Mouse (Mus musculus) hindbrain, postnatal 0 days (tissue): Measurements from ENCODE around the gene Syce2. TPM values are rescaled to one million over a fixed set of nuclear protein-coding genes. Genes with fewer than 3 reads are reported as not detected.

Experiments used
- ATAC-seq: fragments of 200-750 bp; cut with Nextera tagmentation; 2 replicates; pipeline ENCODE4 v1.8.0; 2017; ENCODE audit warnings: mild to moderate bottlenecking, moderate TSS enrichment, moderate library complexity
- DNase-seq: peaks from one replicate; pipeline ENCODE4 v3.0.0-alpha.2; 2015; ENCODE audit warnings: low spot score
- H3K27ac ChIP-seq: fragments of 300-500 bp; sonication (generic); 2 replicates; pipeline ENCODE4 v1.5.1; 2014; ENCODE audit warnings: mild to moderate bottlenecking
- H3K27me3 ChIP-seq: fragments of 300-500 bp; sonication (generic); 2 replicates; pipeline ENCODE4 v1.6.1; 2014; ENCODE audit warnings: low read length, mixed read lengths; ENCODE audit not compliant: insufficient read depth
- H3K36me3 ChIP-seq: fragments of 300-500 bp; sonication (generic); 2 replicates; pipeline ENCODE4 v1.6.1; 2014; ENCODE audit warnings: low read length, mixed read lengths; ENCODE audit not compliant: insufficient read depth
- H3K4me1 ChIP-seq: fragments of 300-500 bp; sonication (generic); 2 replicates; pipeline ENCODE4 v1.6.1; 2014; ENCODE audit warnings: antibody characterized with exemption, low read length, mixed read lengths; ENCODE audit not compliant: insufficient read depth
- H3K4me2 ChIP-seq: fragments of 300-500 bp; sonication (generic); 2 replicates; pipeline ENCODE4 v1.6.1; 2014; ENCODE audit warnings: low read depth, mild to moderate bottlenecking, low read length, moderate library complexity, mixed read lengths
- H3K4me3 ChIP-seq: fragments of 300-500 bp; sonication (generic); 2 replicates; pipeline ENCODE4 v1.5.1; 2014; ENCODE audit warnings: low read length
- H3K9ac ChIP-seq: fragments of 300-500 bp; sonication (generic); replicated peaks from 2 replicates; pipeline ENCODE4 v1.6.1; 2014; ENCODE audit warnings: mild to moderate bottlenecking, low read length, moderate library complexity, mixed read lengths
- H3K9me3 ChIP-seq: fragments of 300-500 bp; sonication (generic); 2 replicates; pipeline ENCODE4 v1.6.1; 2016; ENCODE audit warnings: low read length, mixed read lengths
- CTCF ChIP-seq: IDR thresholded peaks from 2 replicates; pipeline ENCODE4 v1.5.1; 2016; ENCODE audit warnings: antibody characterized with exemption, control low read depth, low read depth
- WGBS: fragments of 180-500 bp; shearing (Covaris S2); extraction: QIAGEN DNeasy Blood & Tissue Kit; methylation state at CpG from one replicate; pipeline ENCODE4 v1.1.7; 2014; 5-methylcytosine and 5-hydroxymethylcytosine counted together
- polyA plus RNA-seq: library from polyadenylated mRNA; unstranded; fragments of >200 nt; fragmentation: Nextera tagmentation; extraction: Ambion mirVana; gene quantifications from 2 replicates; pipeline ENCODE4 v1.2.1, GENCODE M21; 2015
- total RNA-seq: library from RNA; depleted of rRNA; stranded (reverse); fragments of >200 nt; gene quantifications from 2 replicates; pipeline ENCODE4 v1.2.3, GENCODE M21; 2014

Syce2 gene
- total and polyA plus RNA-seq, 2 experiments from 2014 or later: 14.0 to 62.1 TPM

DNA sequence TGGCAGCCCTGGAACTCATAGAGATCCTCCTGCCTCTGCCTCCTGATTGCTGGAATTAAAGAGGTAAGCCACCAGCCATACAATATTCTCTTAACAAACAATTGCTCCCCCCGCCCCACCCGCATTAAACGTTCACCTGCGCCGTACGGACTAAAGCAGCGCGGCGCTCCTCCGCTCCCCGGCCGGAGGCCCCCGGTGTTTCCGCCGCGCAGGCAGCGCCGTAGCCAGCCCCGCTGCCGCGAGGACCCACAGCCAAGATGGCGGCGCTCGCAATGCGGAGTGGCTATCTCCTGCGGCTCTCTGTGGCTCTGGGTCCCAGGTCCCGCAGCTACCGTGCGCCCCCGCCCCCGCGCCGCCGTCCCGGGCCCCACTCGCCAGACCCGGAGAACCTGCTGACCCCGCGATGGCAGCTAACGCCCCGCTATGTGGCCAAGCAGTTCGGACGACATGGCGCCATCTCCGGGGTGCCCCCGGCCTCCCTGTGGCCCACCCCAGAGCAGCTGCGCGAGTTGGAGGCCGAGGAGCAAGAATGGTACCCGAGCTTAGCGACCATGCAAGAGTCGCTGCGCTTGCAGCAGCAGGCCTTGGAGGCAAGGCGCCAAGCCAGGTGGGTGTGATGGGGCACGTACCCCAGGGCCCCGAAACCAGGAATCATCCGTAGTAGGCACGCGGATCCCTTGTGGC lies 39.7 kb upstream of the Syce2 start:
- WGBS: 1% methylated on average over 59 of the region's 59 CpGs

DNA sequence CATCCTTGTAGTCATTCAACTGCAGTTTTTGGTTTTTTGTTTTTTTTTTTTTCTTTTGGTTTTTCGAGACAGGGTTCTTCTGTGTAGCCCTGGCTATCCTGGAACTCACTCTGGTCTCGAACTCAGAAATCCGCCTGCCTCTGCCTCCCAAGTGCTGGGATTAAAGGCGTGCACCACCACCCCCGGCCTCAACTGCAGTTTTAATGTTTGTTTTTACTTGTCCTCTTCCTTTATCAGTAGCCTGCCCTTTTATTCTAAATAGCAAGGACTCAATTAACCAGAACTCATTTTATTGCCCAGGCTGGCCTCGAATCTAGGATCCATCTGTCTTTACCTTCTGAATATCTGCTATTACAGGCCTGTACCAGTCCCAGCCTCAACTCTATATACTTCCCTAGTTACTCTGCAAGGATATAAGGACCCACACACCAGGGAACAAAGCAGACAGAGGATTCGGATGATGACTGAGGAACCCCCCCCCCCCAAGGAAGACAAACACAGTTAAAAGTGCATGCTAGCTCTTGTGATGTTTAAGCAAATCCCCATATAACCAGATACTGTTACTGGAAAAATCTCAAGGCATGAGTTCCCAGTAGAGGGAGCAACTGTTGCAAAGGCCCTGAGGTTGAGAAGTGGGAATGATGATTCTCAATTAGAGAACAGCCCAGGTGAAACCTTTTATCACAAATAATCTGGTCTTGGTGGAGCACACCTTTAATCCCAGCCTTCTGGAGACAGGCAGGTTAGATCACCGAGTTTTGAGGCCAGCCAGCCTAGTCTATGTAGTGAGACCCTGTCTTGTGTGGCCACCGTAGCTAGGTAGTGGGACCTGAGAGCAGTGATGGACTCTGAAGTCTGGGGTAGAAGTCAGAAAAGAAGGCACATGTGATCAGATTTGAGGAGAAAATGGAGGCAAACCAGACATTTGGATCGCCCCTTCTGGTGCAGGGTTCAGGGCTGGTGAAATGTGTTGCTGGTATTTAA lies 38.9 kb upstream of the Syce2 start:
- TF ChIP-seq CTCF: peak; percentile 17; the same call in 1 of the 2 replicates
- no peaks in the 10 kb centered on the region for H3K27me3 ChIP-seq
- 0 out of 2 replicates have a peak, but pooled peaks cover 12% of the 10 kb centered on the region for H3K4me1 ChIP-seq
- WGBS: 70% methylated on average over 10 of the region's 10 CpGs
- H3K4me2 ChIP-seq: peak overlapping the region; percentile 81
- no peaks in the 10 kb centered on the region for H3K9me3 ChIP-seq
- peak overlapping the region; percentile 95 for H3K9ac ChIP-seq
- DNase-seq (no peak), ATAC-seq (no peak)
- H3K27ac ChIP-seq: peak overlapping the region; percentile 98
- H3K36me3 ChIP-seq: peaks cover 24% of the 10 kb centered on the region
- H3K4me3 ChIP-seq: peak overlapping the region; percentile 93

More for the DNA sequence above, 39.7 kb upstream of the Syce2 start:
- peaks cover 16% of the 10 kb centered on the region for H3K36me3 ChIP-seq
- ATAC-seq (peak; percentile 77), DNase-seq (peak; percentile 85)
- no peaks in the 10 kb centered on the region for H3K27me3 ChIP-seq
- H3K27ac ChIP-seq: peak overlapping the region; percentile 98
- H3K4me2 ChIP-seq: peak overlapping the region; percentile 81
- H3K9me3 ChIP-seq: no peaks in the 10 kb centered on the region
- H3K4me3 ChIP-seq: peak overlapping the region; percentile 93
- no peak for TF ChIP-seq CTCF
- 0 out of 2 replicates have a peak, but pooled peaks cover 12% of the 10 kb centered on the region for H3K4me1 ChIP-seq
- H3K9ac ChIP-seq: peak overlapping the region; percentile 95

DNA sequence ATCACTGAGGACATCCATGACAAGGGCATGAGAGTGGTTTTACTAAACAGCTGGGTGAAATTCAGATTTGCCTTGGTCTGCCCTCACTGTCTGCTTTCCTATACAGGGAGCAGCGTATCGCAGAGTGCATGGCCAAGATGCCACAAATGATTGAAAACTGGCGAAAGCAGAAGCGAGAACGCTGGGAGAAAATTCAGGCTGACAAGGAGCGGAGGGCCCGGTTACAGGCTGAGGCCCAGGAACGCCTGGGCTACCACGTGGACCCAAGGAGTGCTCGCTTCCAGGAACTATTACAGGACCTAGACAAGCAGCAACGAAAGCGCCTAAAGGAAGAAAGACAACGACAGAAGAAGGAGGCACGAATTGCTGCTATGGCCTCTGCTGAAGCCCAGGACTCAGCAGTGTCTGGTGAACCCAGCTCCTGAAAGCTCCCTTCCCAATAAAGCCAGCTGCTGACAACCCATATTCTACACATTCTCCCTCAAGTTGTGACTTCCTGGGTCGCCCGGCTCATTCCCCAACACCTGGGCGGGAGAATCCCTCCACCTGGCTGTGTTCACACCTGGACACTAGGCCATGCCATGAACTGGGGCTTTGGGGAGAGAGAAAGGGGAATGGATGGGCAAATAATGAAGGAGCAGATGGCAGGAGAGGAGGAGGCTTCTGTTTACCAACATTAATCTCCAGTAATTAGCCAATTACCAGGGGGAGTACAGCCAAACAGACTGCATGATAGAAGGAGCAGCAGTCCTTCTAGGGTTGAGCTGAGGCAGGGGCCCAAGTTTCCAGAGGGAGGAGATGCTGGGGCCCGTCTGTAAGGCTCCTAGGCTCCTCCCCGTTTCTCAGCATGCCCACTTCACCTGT lies 37.7 kb upstream of the Syce2 start:
- no peak overlapping the region for H3K4me3 ChIP-seq
- no peaks in the 10 kb centered on the region for H3K27me3 ChIP-seq
- no peaks in the 10 kb centered on the region for H3K9me3 ChIP-seq
- no peak for TF ChIP-seq CTCF
- peaks cover 12% of the 10 kb centered on the region; the same call in 1 of the 2 replicates for H3K4me1 ChIP-seq
- DNase-seq (peak; percentile 59), ATAC-seq (peak; percentile 19; the same call in 1 of the 2 replicates)
- WGBS: 67% methylated on average over 19 of the region's 19 CpGs
- peak overlapping the region; percentile 70 for H3K27ac ChIP-seq
- no peak overlapping the region for H3K4me2 ChIP-seq
- H3K9ac ChIP-seq: no peak overlapping the region
- H3K36me3 ChIP-seq: peaks cover 29% of the 10 kb centered on the region

DNA sequence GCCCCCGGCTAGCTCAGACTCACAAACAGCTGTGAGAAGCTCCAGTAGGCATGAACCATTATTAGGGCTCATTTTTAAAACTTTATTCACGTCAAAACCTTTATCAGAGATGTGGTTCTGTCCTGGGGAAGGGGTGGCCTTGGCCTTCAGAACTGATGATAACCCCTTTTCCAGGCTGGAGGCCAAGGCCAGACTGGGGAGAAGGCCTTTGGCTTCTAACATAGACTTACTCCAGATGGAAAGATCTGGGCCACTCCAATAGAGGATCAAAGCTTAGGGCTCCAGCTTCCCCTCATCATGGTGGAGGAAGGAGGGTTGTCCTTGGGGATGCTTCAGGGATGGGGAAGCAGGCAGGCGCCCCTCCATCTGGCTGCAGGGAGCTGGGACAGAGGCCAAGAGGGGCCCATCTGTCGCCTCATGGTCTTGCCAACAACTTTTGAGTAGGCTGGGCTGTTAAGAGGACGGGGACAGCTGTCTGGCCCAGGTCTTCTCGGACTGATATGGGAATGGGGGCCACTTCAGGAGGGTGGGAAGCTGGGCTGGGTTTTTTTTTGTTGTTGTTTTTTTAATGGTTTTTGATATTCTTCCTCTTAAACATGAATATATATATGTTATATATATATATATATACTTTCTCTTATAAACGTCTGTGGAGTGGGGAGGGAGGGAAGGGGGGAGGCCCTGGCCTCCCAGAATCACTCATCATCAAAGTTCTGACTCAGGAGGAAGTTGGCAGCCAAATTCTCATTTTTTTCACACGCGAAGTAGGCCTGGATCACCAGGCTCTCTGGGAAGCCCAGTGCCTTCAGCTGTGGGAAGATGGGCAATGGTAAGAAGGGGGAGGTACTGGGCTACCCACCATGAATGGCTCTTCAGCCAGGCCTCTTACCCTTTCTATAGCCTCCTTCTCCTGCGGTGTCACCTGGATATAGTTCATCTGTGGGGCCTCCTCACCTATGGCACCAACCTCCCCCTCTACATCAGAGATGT lies 36.8 kb upstream of the Syce2 start:
- 48% methylated on average over 10 of the region's 10 CpGs for WGBS
- ATAC-seq: peak; percentile 68
- Histone ChIP-seq H3K27ac (peak overlapping the region; percentile 70), H3K36me3 (peaks cover 29% of the 10 kb centered on the region), H3K4me3 (no peak overlapping the region), H3K27me3 (no peaks in the 10 kb centered on the region), H3K9ac (0 out of 2 replicates have a peak overlapping the region, but pooled peaks have one; percentile 9), H3K9me3 (no peaks in the 10 kb centered on the region), H3K4me2 (no peak overlapping the region), H3K4me1 (peaks cover 16% of the 10 kb centered on the region; the same call in 1 of the 2 replicates)
- DNase-seq: peak; percentile 81
- TF ChIP-seq CTCF: no peak

DNA sequence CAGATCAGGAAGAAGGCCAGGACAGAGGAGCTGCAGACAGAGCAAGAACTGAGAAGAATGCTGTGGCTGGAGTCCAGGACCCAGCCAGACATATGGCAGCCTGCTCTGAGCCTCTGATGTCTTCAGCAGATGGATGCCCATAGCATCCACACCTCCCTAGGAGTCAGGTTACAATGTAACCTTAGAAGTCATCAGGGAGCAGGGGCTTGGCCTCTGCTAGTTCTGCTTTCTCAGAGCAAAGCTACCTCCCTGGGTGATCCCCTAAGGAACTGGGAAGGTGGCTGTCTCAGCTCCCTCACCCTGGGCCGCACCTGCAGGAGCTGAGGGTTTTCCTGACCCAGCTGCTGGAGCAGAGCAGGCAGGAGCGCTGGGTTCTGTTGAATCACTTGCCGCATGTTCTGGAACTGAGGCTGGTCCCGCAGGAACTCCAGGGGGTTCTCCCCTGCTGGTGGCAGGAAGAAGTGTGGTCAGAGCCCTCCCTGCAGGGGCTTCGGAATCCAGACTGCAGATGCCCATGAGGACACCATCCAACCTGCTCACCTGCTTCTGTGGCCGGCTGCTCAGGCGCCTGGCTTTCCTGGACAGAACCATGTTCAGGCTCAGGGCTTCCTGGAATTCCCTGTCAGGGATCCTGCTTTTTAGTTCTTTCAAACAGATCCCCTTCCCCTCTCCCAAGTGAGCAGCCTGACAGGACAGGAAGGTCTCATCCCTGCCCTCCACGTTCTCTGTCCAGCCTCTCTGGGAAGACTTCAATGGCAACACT lies 34.6 kb upstream of the Syce2 start:
- Histone ChIP-seq H3K9ac (no peak overlapping the region), H3K36me3 (peaks cover 42% of the 10 kb centered on the region), H3K4me1 (peaks cover 16% of the 10 kb centered on the region; the same call in 1 of the 2 replicates), H3K9me3 (no peaks in the 10 kb centered on the region), H3K27me3 (no peaks in the 10 kb centered on the region), H3K4me3 (no peak overlapping the region), H3K27ac (peak overlapping the region; percentile 2; the same call in 1 of the 2 replicates), H3K4me2 (no peak overlapping the region)
- ATAC-seq: no peak
- no peak for DNase-seq
- WGBS: 66% methylated on average over 8 of the region's 8 CpGs
- TF ChIP-seq CTCF: peak; percentile 29; the same call in 1 of the 2 replicates
